Mouse (Mus musculus) granulocyte monocyte progenitor cell, adult 5-6 weeks (primary cell): ENCODE measurements around the gene Ptprf. TPM values are rescaled to one million over a fixed set of nuclear protein-coding genes. Genes with fewer than 3 reads are reported as not detected.

Experiments
- ATAC-seq: replicated peaks from 2 replicates; pipeline ENCODE4 v1.8.0; 2016; ENCODE audit warnings: mild to moderate bottlenecking, moderate TSS enrichment, inconsistent platforms; ENCODE audit not compliant: poor library complexity, severe bottlenecking
- total RNA-seq, 2 experiments: library from RNA; stranded (forward) in 1 of 2; stranded (reverse) in 1 of 2; fragments of 200-712, 200-1000 nt in 1 of 2; fragments of >200 nt in 1 of 2; fragmentation: Nextera tagmentation in 1 of 2; gene quantifications; 2 replicates each; pipeline ENCODE4 v1.2.3; 2014 to 2017

The Ptprf gene
- total RNA-seq, 2 experiments from 2014 or later, result not detected

GRCm38 (mm10) chr4:118219487-118219886 lies 71.7 kb downstream of the Ptprf start:
- ATAC-seq, result no peak

GRCm38 (mm10) chr4:118218521-118218920 lies 72.7 kb downstream of the Ptprf start:
- no peak for ATAC-seq

DNA sequence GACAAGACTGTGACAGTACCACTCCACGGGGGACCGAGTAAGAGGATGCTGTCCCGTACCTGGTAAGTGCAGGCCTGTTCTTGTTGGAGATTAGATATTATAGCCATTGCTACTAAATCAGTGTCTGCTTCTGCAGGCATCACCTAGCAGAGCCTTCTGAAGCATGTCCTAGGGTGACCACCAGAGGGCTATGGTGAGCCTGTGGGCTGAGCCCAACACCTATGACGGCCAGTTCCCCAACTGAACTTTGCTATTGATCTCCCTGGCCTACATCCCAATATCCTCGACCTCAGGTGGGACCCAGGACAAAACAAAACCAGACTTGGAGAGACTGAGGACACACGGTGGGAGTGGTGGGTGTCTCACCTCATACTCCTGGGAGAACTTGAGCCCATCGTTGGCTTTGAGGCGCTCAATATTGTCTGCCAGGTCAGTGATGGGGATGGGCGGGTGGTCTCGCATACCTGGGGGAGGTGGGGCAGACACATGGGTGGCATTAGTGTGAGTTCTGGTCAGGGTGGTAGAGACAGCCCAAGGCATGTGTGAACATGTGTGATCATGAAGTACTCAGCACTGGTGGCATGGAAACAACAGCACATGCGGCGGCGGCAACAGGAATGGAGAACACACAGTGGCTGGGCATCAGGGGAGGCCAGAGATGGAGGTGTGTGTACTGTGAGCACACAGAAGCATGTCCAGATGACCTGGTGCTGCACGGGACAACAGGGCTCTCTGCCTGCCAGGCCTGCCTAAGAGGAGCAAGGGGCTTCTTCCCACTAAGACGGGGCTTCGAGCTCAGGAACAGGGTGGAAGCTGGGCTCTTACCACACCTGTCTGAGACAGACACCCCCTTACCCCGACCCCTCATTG lies 74.2 kb downstream of the Ptprf start:
- ATAC-seq, result peak; percentile 78

GRCm38 (mm10) chr4:118214891-118215290 lies 76.3 kb downstream of the Ptprf start:
- ATAC-seq, result no peak

GRCm38 (mm10) chr4:118206918-118207640 lies 84.1 kb downstream of the Ptprf start:
- no peak for ATAC-seq

- ATAC-seq, result no peak
Observed at GRCm38 (mm10) chr4:118205906-118206305, 85.3 kb downstream of the Ptprf start.

GRCm38 (mm10) chr4:118199093-118199492 lies 92.1 kb downstream of the Ptprf start:
- no peak for ATAC-seq

DNA sequence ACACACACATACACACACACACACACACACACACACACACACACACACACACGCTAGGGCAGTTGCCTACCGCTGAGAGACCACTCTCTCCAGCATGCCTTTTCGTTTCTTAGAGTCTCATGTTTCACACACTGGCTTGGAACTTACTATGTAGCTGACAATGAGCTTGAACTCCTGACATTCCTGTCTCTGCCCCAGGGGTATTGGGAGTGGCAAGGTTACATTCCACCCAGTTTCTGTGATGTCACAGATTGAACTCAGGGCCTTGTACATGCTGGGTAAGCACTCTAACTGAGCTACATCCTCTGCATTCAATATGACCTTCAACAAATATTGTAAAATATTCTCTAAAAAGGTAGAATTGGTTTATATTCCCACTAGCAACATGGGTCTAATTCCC lies 92.6 kb downstream of the Ptprf start:
- no peak for ATAC-seq

- ATAC-seq, result no peak
Observed at GRCm38 (mm10) chr4:118196185-118196584, 95.0 kb downstream of the Ptprf start.

- ATAC-seq, result no peak
Observed at GRCm38 (mm10) chr4:118180301-118181080, 110.7 kb downstream of the Ptprf start.

- ATAC-seq, result peak; percentile 94
Observed at GRCm38 (mm10) chr4:118179467-118180300, 111.5 kb downstream of the Ptprf start, which contains the start of gene Kdm4a. Gene Kdm4a, minus strand, starts transcription at chr4:118180043.

GRCm38 (mm10) chr4:118178952-118179466 lies 112.2 kb downstream of the Ptprf start:
- no peak for ATAC-seq

- ATAC-seq, result no peak
Observed at GRCm38 (mm10) chr4:118172461-118172860, 118.7 kb downstream of the Ptprf start.

- peak; percentile 48; the same call in 1 of the 2 replicates for ATAC-seq
Observed at GRCm38 (mm10) chr4:118171006-118171405, 120.2 kb downstream of the Ptprf start.

GRCm38 (mm10) chr4:118162123-118162522 lies 129.1 kb downstream of the Ptprf start:
- ATAC-seq, result no peak
